Mouse (Mus musculus): ENCODE data around the gene Magea5. TPM values are rescaled to one million over a fixed set of nuclear protein-coding genes. Genes with fewer than 3 reads are reported as not detected.
"Not testable (repeated sequence)": the region's sequence is repeated elsewhere in the genome, so short reads cannot be mapped to it uniquely, and the experiment has no call there.

Magea5 gene
- total RNA-seq (2021), result not detected
- long read RNA-seq, experiment 1, result 0 reads
- long read RNA-seq, experiment 2, result 0 reads

DNA sequence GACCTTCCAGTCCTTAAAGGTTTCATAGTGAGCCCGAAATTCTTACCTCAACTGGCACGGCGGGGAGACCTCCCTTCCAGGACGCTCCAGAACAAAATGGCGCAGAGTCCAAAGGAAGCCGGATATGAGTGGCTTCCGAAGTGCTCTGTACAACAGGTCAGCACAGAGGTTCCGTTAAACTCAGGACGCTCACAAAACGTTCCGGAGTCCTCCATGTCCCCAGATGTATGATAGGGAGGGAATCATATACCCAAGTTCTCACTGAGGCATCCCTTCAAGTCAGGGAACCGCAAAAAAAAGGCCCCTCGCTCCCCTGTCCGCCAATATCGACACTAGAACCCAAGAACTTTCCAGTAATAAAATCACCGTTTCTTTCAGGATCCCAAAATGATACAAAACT lies at the start of gene Magea5:
Magea5 (minus strand) TSS at position 101 of the 400 bp plus-strand sequence.
- not testable (repeated sequence) for DNase-seq (ENCODE audit: low spot score in 2 of 2)

DNA sequence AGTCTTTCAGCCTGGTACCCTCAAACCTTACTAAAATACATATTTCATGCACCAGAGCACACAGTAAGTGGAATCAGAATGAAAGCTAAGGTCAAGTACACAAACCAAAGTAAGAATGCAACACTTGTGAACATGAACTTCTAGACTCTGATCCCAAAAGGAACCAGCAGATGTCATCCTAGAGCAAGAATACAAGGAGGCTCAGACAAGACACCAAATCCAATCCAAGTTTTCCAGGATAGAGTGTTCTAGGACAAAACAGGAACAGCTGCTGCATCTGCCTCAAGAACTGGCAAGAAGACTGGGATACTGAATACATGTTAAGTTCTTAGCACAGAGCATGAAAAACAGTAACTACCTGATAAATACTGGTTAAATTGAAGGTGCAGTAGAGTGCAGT lies 35.1 kb upstream of the Magea5 start:
- DNase-seq (ENCODE audit: low spot score in 2 of 2), result no peak

DNA sequence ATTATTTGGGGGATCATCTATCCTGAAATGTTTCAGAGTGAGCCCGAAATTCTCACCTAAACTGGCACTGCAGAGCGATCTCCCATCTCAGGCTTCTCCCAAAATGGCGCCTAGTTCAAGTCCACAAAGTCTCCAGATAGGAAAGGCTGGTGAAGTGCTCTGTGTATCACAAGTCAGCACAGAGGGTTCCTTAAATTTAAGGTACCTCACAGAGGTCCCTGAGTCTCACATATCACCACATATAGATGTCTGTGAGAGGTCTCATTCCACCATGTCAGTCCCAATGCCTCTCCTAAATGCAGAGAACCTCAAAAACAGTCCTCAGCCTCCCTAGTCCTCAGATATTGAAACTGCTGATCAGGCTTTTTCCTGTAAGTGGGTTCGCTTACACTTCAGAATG lies 30.6 kb upstream of the Magea5 start, which contains the start of gene Magea2:
Magea2 (minus strand) TSS at position 101 of the 400 bp plus-strand sequence.
- DNase-seq (ENCODE audit: low spot score in 2 of 2), result not testable (repeated sequence)

DNA sequence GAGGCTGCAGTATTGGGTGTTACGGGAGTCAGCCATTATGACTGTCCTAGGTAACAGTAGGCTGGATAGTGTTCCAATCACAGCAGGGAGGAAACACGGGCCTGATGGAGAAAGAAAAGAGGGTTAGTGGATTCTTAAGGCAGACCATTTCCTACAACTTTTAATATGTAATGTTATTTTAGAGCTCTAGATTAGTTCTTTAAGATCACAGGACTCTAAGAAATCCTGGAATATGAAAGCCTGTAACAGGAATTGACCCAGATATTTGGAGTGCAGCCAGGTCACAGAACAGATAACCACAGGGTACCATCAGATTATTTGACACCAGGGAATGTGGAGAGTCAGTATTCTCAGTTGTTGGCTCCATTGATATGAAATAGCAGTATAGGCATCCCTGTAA lies 26.7 kb upstream of the Magea5 start, which contains the start of gene Magea1:
Magea1 (minus strand) TSS at position 101 of the 400 bp plus-strand sequence.
- DNase-seq (ENCODE audit: low spot score in 2 of 2), result not testable (repeated sequence)

Other genes starting within 250 kb of the Magea5 start
- gene Cldn34b1, start 172.9 kb downstream of the Magea5 start, total RNA-seq (2021), result not detected
- gene Magea6, start 127.2 kb downstream of the Magea5 start, total RNA-seq (2021), result not detected
- gene Magea3, start 113.6 kb downstream of the Magea5 start, total RNA-seq (2021), result not detected
- gene Magea8, start 67.3 kb downstream of the Magea5 start, total RNA-seq (2021), result not detected
- gene Magea1, start 26.6 kb upstream of the Magea5 start, total RNA-seq (2021), result not detected
- gene Magea2, start 30.5 kb upstream of the Magea5 start, total RNA-seq (2021), result not detected
- gene Cldn34b2, start 65.3 kb upstream of the Magea5 start, total RNA-seq (2021), result not detected
- 100 to 1,000 TPM; 117 to 120 TPM for gene Sat1, start 153.3 kb upstream of the Magea5 start, total RNA-seq (2021)
- gene Acot9, start 199.3 kb upstream of the Magea5 start, total RNA-seq (2021), result 10 to 100 TPM; 36.2 to 38.2 TPM